12 mouse cellular contexts compared by ENCODE assay signal in the genomic region with DNA sequence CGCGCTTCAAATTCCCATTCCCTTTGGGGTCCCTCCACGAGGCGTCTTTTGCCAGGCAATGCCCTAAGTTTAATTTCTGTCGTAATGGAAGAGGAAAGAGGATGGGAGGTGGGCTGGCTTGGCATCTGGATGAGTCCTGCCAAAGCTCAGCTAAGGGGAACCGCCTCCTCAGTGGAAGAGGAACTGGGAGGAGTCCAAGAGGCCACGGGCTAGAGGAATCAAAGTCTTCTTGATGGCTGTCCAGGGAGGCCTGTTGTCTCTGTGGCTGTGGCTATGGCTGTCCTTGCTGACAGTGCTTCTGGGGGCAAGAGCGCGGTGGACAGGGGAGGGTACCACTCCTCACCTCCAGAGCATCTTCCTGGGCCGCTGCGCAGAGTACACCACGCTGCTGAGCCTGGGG. TPM values are rescaled to one million over a fixed set of nuclear protein-coding genes. Genes with fewer than 3 reads are reported as not detected.
DNase-seq lines count a peak whose midpoint lies in the region; ATAC-seq and TF ChIP-seq lines count a peak whose summit lies in the region.
"Had no signal": no experiment of that assay in that cellular context is flagged by ENCODE, and none has a peak within 500 bp of the region (broad histone marks: within the 10 kb centered on the region; RNA-seq: fewer than 3 reads in every experiment).

A gene (plus strand): TSS at position 191 of the 400 bp plus-strand sequence.

- no peak within 1 kb of the TSS for H3K4me2 ChIP-seq in liver, embryonic 15.5 days
- 0 out of 2 replicates have a peak within 1 kb of the TSS, but pooled peaks have one; percentile 12 for H3K4me2 ChIP-seq in heart, embryonic 16.5 days (ENCODE audit: low read depth, low read length)
- 0 out of 2 replicates have a peak within 1 kb of the TSS, but pooled peaks have one; percentile 3 for H3K4me2 ChIP-seq in limb, embryonic 13.5 days (replicated peaks)
- no peak within 1 kb of the TSS for H3K4me2 ChIP-seq in forebrain, embryonic 11.5 days (ENCODE audit: low read depth, low read length, severe bottlenecking)
- H3K4me2 ChIP-seq: embryonic facial prominence, embryonic 12.5 days; neural tube, embryonic 13.5 days had no signal

- 43% methylated on average over 12 of the region's 12 CpGs for WGBS in liver, embryonic 15.5 days (ENCODE audit: insufficient replicate concordance)
- 49% methylated on average over 12 of the region's 12 CpGs for WGBS in heart, embryonic 16.5 days
- WGBS in limb, embryonic 13.5 days, result 47% methylated on average over 12 of the region's 12 CpGs
- WGBS in olfactory bulb, adult 2 months, result 55% methylated on average over 12 of the region's 12 CpGs
- 57% methylated on average over 12 of the region's 12 CpGs for WGBS in forebrain, embryonic 11.5 days

- ATAC-seq in liver, embryonic 15.5 days (ENCODE audit: insufficient read depth), result no peak
- 0 out of 2 replicates have a peak, but pooled peaks have one; percentile 37 for ATAC-seq in heart, embryonic 16.5 days (replicated peaks; ENCODE audit: extremely low read depth, insufficient read depth, low FRiP score)
- no peak for ATAC-seq in limb, embryonic 13.5 days (ENCODE audit: low FRiP score, low read depth)
- ATAC-seq in forebrain, embryonic 11.5 days (replicated peaks; ENCODE audit: low FRiP score), result no peak

- no peak for TF ChIP-seq CTCF in olfactory bulb, adult 2 months (IDR thresholded peaks at IDR 0.05; ENCODE audit: insufficient read depth, low read depth, low read length)

- H3K4me3 ChIP-seq in liver, embryonic 15.5 days (replicated peaks), result 0 out of 2 replicates have a peak within 1 kb of the TSS, but pooled peaks have one; percentile 4
- peak within 1 kb of the TSS; percentile 16; the same call in 1 of the 2 replicates for H3K4me3 ChIP-seq in heart, embryonic 16.5 days (ENCODE audit: low read length)
- H3K4me3 ChIP-seq in limb, embryonic 13.5 days, result no peak within 1 kb of the TSS
- H3K4me3 ChIP-seq in olfactory bulb, adult 2 months (ENCODE audit: insufficient read depth, low read depth, low read length), result no peak within 1 kb of the TSS
- no peak within 1 kb of the TSS for H3K4me3 ChIP-seq in forebrain, embryonic 11.5 days (ENCODE audit: low read depth, low read length)
- H3K4me3 ChIP-seq: embryonic facial prominence, embryonic 12.5 days; neural tube, embryonic 13.5 days had no signal

- H3K27me3 ChIP-seq in liver, embryonic 15.5 days, result no peaks in the 10 kb centered on the region
- H3K27me3 ChIP-seq in heart, embryonic 16.5 days (ENCODE audit: control insufficient read depth, insufficient read depth, low read length), result no peaks in the 10 kb centered on the region
- H3K27me3 ChIP-seq in limb, embryonic 13.5 days, result 0 out of 2 replicates have a peak, but pooled peaks cover 7% of the 10 kb centered on the region
- H3K27me3 ChIP-seq in forebrain, embryonic 11.5 days (ENCODE audit: control insufficient read depth, insufficient read depth, low read length), result no peaks in the 10 kb centered on the region
- H3K27me3 ChIP-seq: embryonic facial prominence, embryonic 12.5 days; neural tube, embryonic 13.5 days had no signal

- H3K27ac ChIP-seq in liver, embryonic 15.5 days (replicated peaks), result no peak within 1 kb of the TSS
- H3K27ac ChIP-seq in heart, embryonic 16.5 days (ENCODE audit: low read length), result no peak within 1 kb of the TSS
- H3K27ac ChIP-seq in limb, embryonic 13.5 days, result no peak within 1 kb of the TSS
- H3K27ac ChIP-seq in olfactory bulb, adult 2 months (ENCODE audit: insufficient read depth, low read depth, low read length), result no peak within 1 kb of the TSS
- no peak within 1 kb of the TSS for H3K27ac ChIP-seq in forebrain, embryonic 11.5 days (ENCODE audit: low read depth, low read length)
- H3K27ac ChIP-seq: embryonic facial prominence, embryonic 12.5 days; liver, embryonic 14.5 days; neural tube, embryonic 13.5 days had no signal

- H3K9me3 ChIP-seq in liver, embryonic 15.5 days (replicated peaks), result no peaks in the 10 kb centered on the region
- H3K9me3 ChIP-seq in heart, embryonic 16.5 days (replicated peaks; ENCODE audit: control insufficient read depth, low read length), result no peaks in the 10 kb centered on the region
- H3K9me3 ChIP-seq in limb, embryonic 13.5 days, result no peaks in the 10 kb centered on the region
- no peaks in the 10 kb centered on the region for H3K9me3 ChIP-seq in forebrain, embryonic 11.5 days (ENCODE audit: control insufficient read depth, low read length)
- H3K9me3 ChIP-seq: embryonic facial prominence, embryonic 12.5 days; neural tube, embryonic 13.5 days had no signal

- no peaks in the 10 kb centered on the region for H3K4me1 ChIP-seq in liver, embryonic 15.5 days (replicated peaks)
- H3K4me1 ChIP-seq in heart, embryonic 16.5 days (ENCODE audit: control insufficient read depth, insufficient read depth, low read length), result peaks cover 5% of the 10 kb centered on the region; the same call in 1 of the 2 replicates
- peaks cover 3% of the 10 kb centered on the region; the same call in 1 of the 2 replicates for H3K4me1 ChIP-seq in limb, embryonic 13.5 days
- H3K4me1 ChIP-seq in olfactory bulb, adult 2 months (ENCODE audit: control insufficient read depth, insufficient read depth, low read length), result no peaks in the 10 kb centered on the region
- no peaks in the 10 kb centered on the region for H3K4me1 ChIP-seq in forebrain, embryonic 11.5 days (replicated peaks; ENCODE audit: control insufficient read depth, insufficient read depth, low read length)
- H3K4me1 ChIP-seq: embryonic facial prominence, embryonic 12.5 days; neural tube, embryonic 13.5 days had no signal

- H3K36me3 ChIP-seq in liver, embryonic 15.5 days (replicated peaks), result no peaks in the 10 kb centered on the region
- no peaks in the 10 kb centered on the region for H3K36me3 ChIP-seq in heart, embryonic 16.5 days (ENCODE audit: control insufficient read depth, insufficient read depth)
- no peaks in the 10 kb centered on the region for H3K36me3 ChIP-seq in limb, embryonic 13.5 days
- H3K36me3 ChIP-seq in forebrain, embryonic 11.5 days (ENCODE audit: control insufficient read depth, insufficient read depth, low read length), result no peaks in the 10 kb centered on the region
- H3K36me3 ChIP-seq: embryonic facial prominence, embryonic 12.5 days; neural tube, embryonic 13.5 days had no signal

- no peak for TF ChIP-seq POLR2A in olfactory bulb, adult 2 months (IDR thresholded peaks at IDR 0.05; ENCODE audit: insufficient read depth, low read depth, low read length)

- DNase-seq in liver, result no peak
- no peak for DNase-seq in adrenal gland, postnatal 36 days
- DNase-seq in forebrain, embryonic 11.5 days (ENCODE audit: low spot score), result no peak

- no peak within 1 kb of the TSS for H3K9ac ChIP-seq in liver, embryonic 15.5 days
- H3K9ac ChIP-seq in heart, embryonic 16.5 days (ENCODE audit: low read length), result no peak within 1 kb of the TSS
- no peak within 1 kb of the TSS for H3K9ac ChIP-seq in limb, embryonic 13.5 days
- H3K9ac ChIP-seq in forebrain, embryonic 11.5 days (ENCODE audit: low read length), result no peak within 1 kb of the TSS
- H3K9ac ChIP-seq: embryonic facial prominence, embryonic 12.5 days; liver, embryonic 14.5 days; neural tube, embryonic 13.5 days had no signal

RNA-seq across cellular contexts. Expression of the gene that starts here (rescaled TPM):
- 1.5 and 1.8 TPM in 2 replicates for polyA plus RNA-seq in liver, embryonic 15.5 days (2015; fragmentation: Nextera tagmentation; extraction: Ambion mirVana)
- 2.3 and 2.8 TPM in 2 replicates for polyA plus RNA-seq in heart, embryonic 16.5 days (2015; fragmentation: Nextera tagmentation; extraction: Ambion mirVana)
- 0.05 and 0.14 TPM in 2 replicates for polyA plus RNA-seq in limb, embryonic 13.5 days (2015; fragmentation: Nextera tagmentation; extraction: Ambion mirVana)
- not detected in 2 replicates for polyA plus RNA-seq in olfactory bulb, adult 2 months (2012; ENCODE audit: insufficient read depth, insufficient read length, low replicate concordance, missing spikeins)
- 1 to 10 TPM; 1.7 to 2.1 TPM for total RNA-seq in adrenal gland, postnatal 36 days (2021)
- polyA plus RNA-seq in forebrain, embryonic 11.5 days (2014; fragmentation: Nextera tagmentation; extraction: Ambion mirVana), result not detected in 2 replicates
- total RNA-seq: layer of hippocampus, postnatal 25 days; MEL had no signal

Comparison
In these comparisons a context has a peak if more than half of its experiments do, and no peak if none do; other contexts are left out.
1. H3K4me2 ChIP-seq: peak in heart, embryonic 16.5 days (single experiment) and limb, embryonic 13.5 days (single experiment); none in liver, embryonic 15.5 days (single experiment) and forebrain, embryonic 11.5 days (single experiment).
2. H3K4me3 ChIP-seq: peak in liver, embryonic 15.5 days (single experiment) and heart, embryonic 16.5 days (single experiment); none in limb, embryonic 13.5 days (single experiment), olfactory bulb, adult 2 months (single experiment) and forebrain, embryonic 11.5 days (single experiment).